Mouse (Mus musculus): ENCODE measurements around the gene Msmp.
"Not testable (repeated sequence)": the region's sequence is repeated elsewhere in the genome, so short reads cannot be mapped to it uniquely, and the experiment has no call there.

Gene Msmp

DNA sequence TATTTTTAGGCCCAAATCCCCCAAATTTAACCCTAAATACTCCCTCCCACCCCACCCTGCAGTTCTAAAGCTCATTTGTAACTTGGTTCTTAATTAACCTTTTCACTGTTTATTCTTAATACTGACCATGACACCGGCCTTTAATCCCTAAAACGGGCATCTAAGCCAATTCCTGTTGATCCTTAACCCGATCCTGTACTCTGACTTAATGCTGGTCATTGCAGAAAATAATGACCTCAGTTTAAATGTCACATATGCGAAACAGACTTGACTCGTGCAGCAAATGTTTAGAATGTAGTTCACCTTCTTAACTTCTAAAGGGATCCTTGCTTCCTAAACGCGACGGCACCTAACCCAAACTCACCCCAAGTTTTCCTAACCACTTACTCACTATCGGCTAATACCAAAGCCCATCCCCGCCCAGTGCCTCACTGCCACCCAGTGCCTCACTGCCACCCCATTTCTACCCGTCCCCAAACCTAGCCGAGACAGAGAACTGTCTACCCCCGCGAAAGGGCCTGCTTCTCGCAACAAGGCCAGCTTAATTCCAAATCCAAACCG is 22.8 kb downstream of the Msmp start:
- no peak for DNase-seq (ENCODE audit: low spot score)

GRCm38 (mm10) chr4:43560976-43561375 is 23.3 kb downstream of the Msmp start:
- no peak for DNase-seq (ENCODE audit: low spot score)

- DNase-seq (ENCODE audit: low spot score) = no peak
Observed at GRCm38 (mm10) chr4:43560243-43560611, 24.1 kb downstream of the Msmp start.

- DNase-seq (ENCODE audit: low spot score) = no peak
Observed at GRCm38 (mm10) chr4:43559519-43560242, 24.6 kb downstream of the Msmp start.

DNA sequence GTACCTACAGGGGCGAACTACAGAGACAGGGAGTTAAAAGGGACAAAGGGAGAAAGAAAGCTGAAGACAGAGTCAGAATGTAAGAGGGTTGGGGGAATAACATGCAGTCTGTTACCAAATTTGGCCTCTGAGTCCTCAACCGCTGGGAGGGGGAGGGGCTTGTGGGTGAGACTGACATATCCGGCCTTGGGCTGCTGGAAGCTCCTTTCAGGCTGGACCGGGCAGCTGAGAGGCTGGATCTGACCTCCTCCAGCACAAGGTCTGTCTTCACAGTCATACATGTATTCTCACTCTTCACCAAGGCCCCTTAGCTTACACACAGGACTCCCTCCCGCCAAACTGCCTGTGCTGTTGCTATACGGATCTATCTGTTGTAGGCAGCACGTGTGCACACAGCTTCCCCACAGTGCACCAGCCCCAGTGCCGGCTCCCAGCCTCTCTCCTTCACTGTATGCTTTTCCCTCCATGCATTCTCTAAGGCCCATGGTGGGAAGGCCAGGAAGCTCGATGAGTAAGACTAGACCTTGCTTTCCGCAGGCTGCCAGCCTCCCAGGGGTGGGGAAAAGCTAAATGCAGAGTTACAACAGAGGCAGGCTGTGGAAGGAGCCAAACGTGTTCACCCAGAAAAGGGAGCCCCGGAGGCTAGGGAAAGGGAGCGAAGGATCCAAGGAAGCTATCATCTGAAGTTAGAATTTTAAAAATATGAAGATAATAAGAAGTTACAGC is 25.5 kb downstream of the Msmp start:
- peak; percentile 63 for DNase-seq (ENCODE audit: low spot score)

GRCm38 (mm10) chr4:43558028-43558630 is 26.2 kb downstream of the Msmp start:
- DNase-seq (ENCODE audit: low spot score) = no peak

DNA sequence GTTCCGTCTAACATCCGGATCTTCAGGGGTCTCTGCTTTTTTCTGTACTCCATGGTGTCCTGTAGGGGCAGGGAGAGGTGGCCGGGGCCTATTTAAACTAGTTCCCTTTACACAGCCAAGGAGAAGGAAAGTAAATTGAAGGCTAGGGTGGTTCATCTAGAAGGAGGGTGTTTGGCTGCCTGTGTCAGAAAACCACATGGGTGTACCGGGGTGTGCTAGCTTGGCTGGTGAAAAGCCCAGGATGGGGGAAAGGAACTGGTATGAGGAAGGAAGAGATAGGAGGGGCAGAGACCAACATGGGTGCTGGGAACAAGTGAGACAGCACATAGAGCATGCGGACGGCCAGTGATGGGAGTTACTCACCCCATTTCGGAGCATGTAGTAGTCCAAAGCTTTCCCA is 28.4 kb downstream of the Msmp start:
- DNase-seq (ENCODE audit: low spot score) = no peak

DNA sequence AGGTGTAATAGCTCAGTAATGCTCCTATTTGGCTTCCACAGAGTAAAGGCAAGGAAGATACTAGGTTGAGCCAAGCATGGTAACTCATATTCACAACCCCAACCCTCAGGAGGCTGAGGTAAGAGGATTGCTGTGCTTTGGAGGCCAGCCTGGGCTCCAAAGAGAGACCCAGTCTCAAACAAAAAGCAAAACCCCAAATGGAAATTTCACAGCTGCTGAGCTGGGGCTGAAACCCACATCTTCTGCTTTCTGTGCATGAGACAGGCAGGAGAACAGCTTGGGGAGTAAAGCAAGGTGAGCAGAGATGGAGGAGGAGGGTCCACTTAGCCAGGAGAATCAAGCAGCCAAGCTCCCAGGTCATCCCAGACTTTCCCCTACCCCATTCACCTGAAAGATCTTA is 30.4 kb downstream of the Msmp start:
- no peak for DNase-seq (ENCODE audit: low spot score)

- no peak for DNase-seq (ENCODE audit: low spot score)
Observed at GRCm38 (mm10) chr4:43552437-43552836, 31.9 kb downstream of the Msmp start.

GRCm38 (mm10) chr4:43551854-43552253 is 32.4 kb downstream of the Msmp start:
- not testable (repeated sequence) for DNase-seq (ENCODE audit: low spot score)

- DNase-seq (ENCODE audit: low spot score) = no peak
Observed at GRCm38 (mm10) chr4:43549055-43549454, 35.2 kb downstream of the Msmp start.

- no peak for DNase-seq (ENCODE audit: low spot score)
Observed at GRCm38 (mm10) chr4:43547160-43547559, 37.1 kb downstream of the Msmp start.

DNA sequence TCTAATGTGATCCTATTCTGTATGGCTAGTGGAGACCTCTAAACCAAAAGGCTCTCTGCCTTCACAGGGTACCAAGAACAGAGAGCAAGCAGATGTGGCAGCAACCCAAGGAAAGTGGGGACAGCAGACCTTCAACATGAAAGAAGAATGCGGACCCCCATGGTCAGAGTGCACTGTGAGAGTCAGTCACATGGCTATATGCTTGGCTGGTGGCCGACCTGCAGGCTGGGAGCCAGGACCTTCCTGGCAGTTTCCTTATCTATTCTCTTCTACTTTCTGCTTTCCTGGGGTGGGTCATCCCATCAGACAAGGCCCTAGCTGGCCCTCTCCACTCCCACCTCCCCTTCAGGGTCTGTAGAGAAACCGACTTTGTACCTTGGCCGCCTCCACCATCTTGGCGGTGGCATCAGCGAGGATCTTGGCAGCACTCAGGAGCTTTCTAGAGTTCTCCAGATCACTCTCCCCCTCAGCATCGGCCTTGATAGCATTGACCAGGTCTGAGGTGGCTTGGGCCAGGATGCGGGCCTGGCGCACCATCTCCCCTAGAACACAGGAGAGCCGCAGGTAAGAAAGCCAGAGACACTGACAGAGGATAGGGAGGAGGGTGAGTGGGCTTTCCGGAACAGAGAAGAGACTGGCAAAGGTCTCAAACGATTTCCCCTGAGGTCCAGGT is 37.8 kb downstream of the Msmp start:
- no peak for DNase-seq (ENCODE audit: low spot score)

DNA sequence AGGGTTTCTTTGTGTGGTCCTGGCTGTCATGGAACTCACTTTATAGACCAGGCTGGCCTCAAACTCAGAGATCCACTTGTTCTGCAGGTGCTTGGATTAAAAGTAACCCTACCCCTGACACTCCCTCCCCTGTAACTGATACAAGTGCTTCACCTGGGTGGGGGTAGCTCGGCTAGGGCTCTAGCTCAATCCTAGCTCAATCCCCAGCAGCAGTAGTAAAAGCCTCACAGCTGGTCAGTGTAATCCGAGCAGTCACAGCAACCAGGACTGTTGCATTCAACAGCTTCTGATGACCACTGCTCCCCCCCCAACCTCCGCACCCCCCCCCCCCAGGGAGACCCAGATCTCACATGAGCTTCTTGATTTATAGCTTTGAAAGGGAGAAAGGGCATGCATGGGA is 42.2 kb downstream of the Msmp start:
- no peak for DNase-seq (ENCODE audit: low spot score)

GRCm38 (mm10) chr4:43536031-43536430 is 48.3 kb downstream of the Msmp start:
- no peak for DNase-seq (ENCODE audit: low spot score)

DNA sequence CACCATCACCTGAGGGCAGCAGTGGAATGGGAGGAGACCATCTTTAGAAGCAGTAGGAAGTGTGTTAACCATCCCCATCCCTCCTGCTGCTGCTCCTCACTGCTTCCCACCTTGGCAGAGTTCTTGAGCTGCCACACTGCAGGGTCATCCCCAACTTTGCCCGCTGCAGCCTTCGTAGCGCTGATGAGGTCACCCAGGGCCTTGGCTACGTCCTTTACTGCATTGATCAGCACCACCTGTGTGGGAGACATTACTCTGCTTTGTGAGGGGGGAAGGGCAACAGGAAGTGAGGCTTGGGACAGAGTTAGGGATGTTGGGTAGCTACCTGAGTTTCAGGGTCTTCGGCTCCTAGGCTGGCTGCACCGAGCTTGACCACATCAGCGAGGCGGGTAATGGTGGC is 48.7 kb downstream of the Msmp start:
- DNase-seq (ENCODE audit: low spot score) = no peak

GRCm38 (mm10) chr4:43533270-43533669 is 51.0 kb downstream of the Msmp start:
- DNase-seq (ENCODE audit: low spot score) = no peak
